Mouse (Mus musculus): ENCODE data around the gene Olfr191. TPM values are rescaled to one million over a fixed set of nuclear protein-coding genes. Genes with fewer than 3 reads are reported as not detected.

The Olfr191 gene
- polyA plus RNA-seq, 1 experiment from 2014 or later, result not detected

GRCm38 (mm10) chr16:59045835-59046234, 43.8 kb downstream of the Olfr191 start:
- Histone ChIP-seq H3K4me1 (no peaks in the 10 kb centered on the region), H3K9ac (no peak overlapping the region), H3K36me3 (replicated peaks) (no peaks in the 10 kb centered on the region), H3K9me3 (no peaks in the 10 kb centered on the region), H3K27ac (no peak overlapping the region), H3K27me3 (replicated peaks) (no peaks in the 10 kb centered on the region), H3K4me2 (no peak overlapping the region), H3K4me3 (no peak overlapping the region)
- no peak for ATAC-seq (replicated peaks)
- 79% methylated on average over 3 of the region's 3 CpGs for WGBS

GRCm38 (mm10) chr16:59039710-59040109, 49.9 kb downstream of the Olfr191 start, which contains the start of gene Olfr187:
TSS of gene Olfr187 (minus strand) at chr16:59039767.
- H3K9ac ChIP-seq, result no peak within 1 kb of the TSS
- H3K4me3 ChIP-seq, result no peak within 1 kb of the TSS
- no peak within 1 kb of the TSS for H3K4me2 ChIP-seq
- H3K9me3 ChIP-seq, result no peaks in the 10 kb centered on the region
- 90% methylated on average over 7 of the region's 7 CpGs for WGBS
- no peaks in the 10 kb centered on the region for H3K36me3 ChIP-seq (replicated peaks)
- H3K27ac ChIP-seq, result no peak within 1 kb of the TSS
- no peaks in the 10 kb centered on the region for H3K27me3 ChIP-seq (replicated peaks)
- H3K4me1 ChIP-seq, result no peaks in the 10 kb centered on the region
- ATAC-seq (replicated peaks), result no peak

Other genes with a start within 250 kb of the Olfr191 start
- not detected in 2 replicates for gene Olfr177, start 215.1 kb downstream of the Olfr191 start, polyA plus RNA-seq (2015; fragmentation: Nextera tagmentation; extraction: Ambion mirVana)
- gene Olfr178, start 197.8 kb downstream of the Olfr191 start, polyA plus RNA-seq (2015; fragmentation: Nextera tagmentation; extraction: Ambion mirVana), result not detected in 2 replicates
- not detected in 2 replicates for gene Olfr181, start 161.1 kb downstream of the Olfr191 start, polyA plus RNA-seq (2015; fragmentation: Nextera tagmentation; extraction: Ambion mirVana)
- gene Olfr180, start 160.4 kb downstream of the Olfr191 start, polyA plus RNA-seq (2015; fragmentation: Nextera tagmentation; extraction: Ambion mirVana), result not detected in 2 replicates
- not detected in 2 replicates for gene Olfr183, start 94.5 kb downstream of the Olfr191 start, polyA plus RNA-seq (2015; fragmentation: Nextera tagmentation; extraction: Ambion mirVana)
- gene Olfr186, start 59.5 kb downstream of the Olfr191 start, polyA plus RNA-seq (2015; fragmentation: Nextera tagmentation; extraction: Ambion mirVana), result not detected in 2 replicates
- not detected in 2 replicates for gene Olfr187, start 50.1 kb downstream of the Olfr191 start, polyA plus RNA-seq (2015; fragmentation: Nextera tagmentation; extraction: Ambion mirVana)
- not detected in 2 replicates for gene Olfr190, start 11.8 kb downstream of the Olfr191 start, polyA plus RNA-seq (2015; fragmentation: Nextera tagmentation; extraction: Ambion mirVana)
- gene Olfr193, start 22.1 kb upstream of the Olfr191 start, polyA plus RNA-seq (2015; fragmentation: Nextera tagmentation; extraction: Ambion mirVana), result not detected in 2 replicates
- not detected in 2 replicates for gene Olfr194, start 31.2 kb upstream of the Olfr191 start, polyA plus RNA-seq (2015; fragmentation: Nextera tagmentation; extraction: Ambion mirVana)
- not detected in 2 replicates for gene Olfr195, start 57.2 kb upstream of the Olfr191 start, polyA plus RNA-seq (2015; fragmentation: Nextera tagmentation; extraction: Ambion mirVana)
- gene Olfr196, start 80.6 kb upstream of the Olfr191 start, polyA plus RNA-seq (2015; fragmentation: Nextera tagmentation; extraction: Ambion mirVana), result not detected in 2 replicates
- not detected in 2 replicates for gene Olfr198, start 113.7 kb upstream of the Olfr191 start, polyA plus RNA-seq (2015; fragmentation: Nextera tagmentation; extraction: Ambion mirVana)
- not detected in 2 replicates for gene Olfr199, start 129.9 kb upstream of the Olfr191 start, polyA plus RNA-seq (2015; fragmentation: Nextera tagmentation; extraction: Ambion mirVana)
- gene Olfr201, start 182.8 kb upstream of the Olfr191 start, polyA plus RNA-seq (2015; fragmentation: Nextera tagmentation; extraction: Ambion mirVana), result not detected in 2 replicates
- gene Olfr202, start 197.0 kb upstream of the Olfr191 start, polyA plus RNA-seq (2015; fragmentation: Nextera tagmentation; extraction: Ambion mirVana), result not detected in 2 replicates
- not detected in 2 replicates for gene Olfr203, start 209.1 kb upstream of the Olfr191 start, polyA plus RNA-seq (2015; fragmentation: Nextera tagmentation; extraction: Ambion mirVana)
- not detected in 2 replicates for gene Olfr204, start 228.4 kb upstream of the Olfr191 start, polyA plus RNA-seq (2015; fragmentation: Nextera tagmentation; extraction: Ambion mirVana)
- gene Olfr205, start 241.3 kb upstream of the Olfr191 start, polyA plus RNA-seq (2015; fragmentation: Nextera tagmentation; extraction: Ambion mirVana), result not detected in 2 replicates

All from midbrain, embryonic 15.5 days (tissue).